Mouse (Mus musculus): ENCODE measurements around the gene Tia1.

DNA sequence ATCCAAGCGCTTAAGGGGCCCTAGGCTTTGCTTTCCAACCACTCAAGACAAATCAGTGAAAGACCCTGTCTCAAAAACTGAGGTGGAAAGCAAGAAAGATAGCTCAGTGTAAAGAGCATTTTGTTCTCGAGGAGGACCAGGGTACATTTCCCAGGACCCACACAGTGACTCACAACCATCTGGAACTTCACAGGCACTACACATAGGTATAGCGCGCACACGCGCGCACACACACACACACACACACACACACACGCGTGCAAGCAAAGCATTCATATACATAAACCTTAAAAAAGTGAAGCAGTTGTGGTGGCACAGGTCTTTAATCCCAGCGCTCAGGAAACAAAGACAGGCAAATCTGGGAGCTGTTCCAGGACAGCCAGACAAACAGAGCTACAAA is 37.6 kb downstream of the Tia1 start:
- TF ChIP-seq FLI1 (IDR thresholded peaks at IDR 0.05; ENCODE audit: low read length), result no peak
- no peak for TF ChIP-seq GATA1 (IDR thresholded peaks at IDR 0.05; ENCODE audit: borderline replicate concordance, low read length)
